Mouse (Mus musculus) macrophage (primary cell): ENCODE data around the gene Copz2. TPM values are rescaled to one million over a fixed set of nuclear protein-coding genes. Genes with fewer than 3 reads are reported as not detected.

ENCODE experiments used
- H3K27ac ChIP-seq: fragments of 350-480 bp; formaldehyde crosslinking; 2 replicates; pipeline ENCODE4 v1.9.0; 2021
- H3K36me3 ChIP-seq: fragments of 350-480 bp; formaldehyde crosslinking; 2 replicates; pipeline ENCODE4 v1.9.0; 2021; ENCODE audit errors: inconsistent target
- H3K4me3 ChIP-seq: fragments of 350-480 bp; formaldehyde crosslinking; 2 replicates; pipeline ENCODE4 v1.9.0; 2021; ENCODE audit errors: inconsistent target
- H3K79me2 ChIP-seq: fragments of 350-480 bp; formaldehyde crosslinking; 2 replicates; pipeline ENCODE4 v1.9.0; 2021; ENCODE audit errors: inconsistent target
- WGBS: methylation state at CpG from one replicate; pipeline ENCODE4 v1.1.7; 2026; ENCODE audit warnings: inconsistent platforms; ENCODE audit not compliant: missing documents; 5-methylcytosine and 5-hydroxymethylcytosine counted together
- polyA plus RNA-seq: library from polyadenylated mRNA; stranded (reverse); fragments of 250-400 nt; gene quantifications from 3 replicates; pipeline ENCODE4 v1.2.4, GENCODE M21; 2018; ENCODE audit warnings: inconsistent platforms

The Copz2 gene
- polyA plus RNA-seq, 1 experiment from 2014 or later, result 23.0 TPM

DNA sequence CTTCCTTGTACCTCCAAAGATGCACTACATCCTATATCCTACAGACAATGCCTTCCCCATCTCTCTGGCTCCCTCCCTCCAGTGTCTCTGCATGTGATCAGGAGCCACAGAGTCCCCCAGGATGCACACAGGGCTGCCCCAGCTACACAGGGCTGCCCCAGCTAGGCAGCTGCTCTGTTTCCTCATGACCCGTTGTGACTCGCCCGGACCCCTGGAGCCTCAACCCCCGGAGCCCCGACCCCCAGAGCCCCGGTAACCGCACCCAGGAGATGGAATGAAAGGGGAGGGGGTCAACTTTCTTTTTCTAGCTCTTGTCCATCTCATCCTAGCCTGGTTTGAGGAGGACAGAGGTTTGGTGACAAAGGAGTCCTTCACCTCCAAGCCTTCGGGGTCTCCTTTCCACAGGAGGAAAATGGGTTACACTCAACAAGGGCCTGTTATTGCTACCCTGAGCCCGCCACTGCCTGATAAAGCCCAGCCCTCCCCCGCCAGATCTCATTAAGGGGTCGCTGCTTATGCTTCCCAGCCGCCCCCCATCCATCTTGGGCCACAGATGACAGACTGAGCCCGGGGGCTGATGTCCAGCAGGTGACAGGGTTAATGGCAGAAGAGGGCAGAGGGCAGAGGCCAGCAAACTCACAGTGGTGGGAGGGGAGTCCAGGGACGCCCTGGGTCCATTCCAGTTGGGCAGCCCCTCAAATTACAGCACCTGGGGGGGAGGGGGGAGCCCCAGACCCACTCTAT lies 42.3 kb downstream of the Copz2 start:
- Histone ChIP-seq H3K36me3 (no peaks in the 10 kb centered on the region), H3K79me2 (no peaks in the 10 kb centered on the region), H3K27ac (no peak overlapping the region), H3K4me3 (no peak overlapping the region)
- WGBS, result 95% methylated on average over 14 of the region's 14 CpGs

DNA sequence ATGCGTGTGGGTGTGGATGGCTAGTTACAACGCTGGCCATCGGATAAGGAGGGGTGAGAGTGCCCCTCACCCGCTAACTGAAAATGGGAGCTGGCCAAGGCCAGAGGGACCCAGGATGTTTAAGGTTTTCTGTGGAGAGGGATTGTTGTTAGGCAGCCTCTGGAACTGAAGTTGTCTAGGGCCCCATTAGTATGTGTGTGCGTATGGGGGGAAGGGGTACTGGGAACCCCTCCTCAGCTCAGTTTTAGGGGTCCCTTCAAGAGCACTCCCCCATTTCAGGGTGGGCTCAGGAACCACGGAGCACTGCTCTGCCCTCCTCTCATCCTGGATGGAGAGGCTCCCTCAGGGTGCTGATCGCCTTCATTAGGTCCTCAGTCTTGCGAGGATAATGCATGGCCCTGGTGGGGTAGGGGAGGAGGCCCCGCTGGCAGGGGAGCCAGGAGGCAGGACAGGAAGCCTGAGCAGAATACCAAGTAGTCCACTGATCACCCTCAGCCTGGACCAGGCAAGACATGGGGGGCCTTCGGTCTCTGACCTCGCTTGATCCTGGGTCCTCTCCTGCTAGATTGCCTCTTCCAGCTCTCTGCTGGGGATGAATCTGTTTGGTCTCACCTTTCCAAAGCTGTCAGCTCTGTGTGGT lies 43.7 kb downstream of the Copz2 start:
- Histone ChIP-seq H3K79me2 (no peaks in the 10 kb centered on the region), H3K36me3 (no peaks in the 10 kb centered on the region), H3K27ac (no peak overlapping the region), H3K4me3 (no peak overlapping the region)
- WGBS, result 93% methylated on average over 11 of the region's 11 CpGs

DNA sequence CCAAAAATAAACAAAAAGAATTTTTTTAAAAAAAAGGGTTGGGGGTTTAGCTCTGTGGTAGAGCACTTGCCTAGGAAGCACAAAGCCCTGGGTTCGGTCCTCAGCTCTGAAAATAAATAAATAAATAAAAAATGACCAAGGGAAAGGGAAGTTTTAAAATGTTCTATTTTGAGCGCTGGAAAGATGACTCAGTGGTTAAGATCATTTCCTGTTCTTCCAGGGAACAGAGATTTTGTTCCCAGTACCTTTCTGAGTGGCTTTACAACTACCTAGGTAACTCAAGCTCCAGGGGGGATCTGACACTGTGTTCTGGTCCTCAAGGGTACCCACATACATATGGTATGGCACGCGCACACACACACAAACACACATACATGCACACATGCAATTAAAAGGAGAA lies 46.2 kb downstream of the Copz2 start:
- WGBS, result 50% methylated on average over 4 of the region's 4 CpGs
- Histone ChIP-seq H3K36me3 (no peaks in the 10 kb centered on the region), H3K27ac (peak overlapping the region; percentile 41), H3K4me3 (no peak overlapping the region), H3K79me2 (no peaks in the 10 kb centered on the region)

DNA sequence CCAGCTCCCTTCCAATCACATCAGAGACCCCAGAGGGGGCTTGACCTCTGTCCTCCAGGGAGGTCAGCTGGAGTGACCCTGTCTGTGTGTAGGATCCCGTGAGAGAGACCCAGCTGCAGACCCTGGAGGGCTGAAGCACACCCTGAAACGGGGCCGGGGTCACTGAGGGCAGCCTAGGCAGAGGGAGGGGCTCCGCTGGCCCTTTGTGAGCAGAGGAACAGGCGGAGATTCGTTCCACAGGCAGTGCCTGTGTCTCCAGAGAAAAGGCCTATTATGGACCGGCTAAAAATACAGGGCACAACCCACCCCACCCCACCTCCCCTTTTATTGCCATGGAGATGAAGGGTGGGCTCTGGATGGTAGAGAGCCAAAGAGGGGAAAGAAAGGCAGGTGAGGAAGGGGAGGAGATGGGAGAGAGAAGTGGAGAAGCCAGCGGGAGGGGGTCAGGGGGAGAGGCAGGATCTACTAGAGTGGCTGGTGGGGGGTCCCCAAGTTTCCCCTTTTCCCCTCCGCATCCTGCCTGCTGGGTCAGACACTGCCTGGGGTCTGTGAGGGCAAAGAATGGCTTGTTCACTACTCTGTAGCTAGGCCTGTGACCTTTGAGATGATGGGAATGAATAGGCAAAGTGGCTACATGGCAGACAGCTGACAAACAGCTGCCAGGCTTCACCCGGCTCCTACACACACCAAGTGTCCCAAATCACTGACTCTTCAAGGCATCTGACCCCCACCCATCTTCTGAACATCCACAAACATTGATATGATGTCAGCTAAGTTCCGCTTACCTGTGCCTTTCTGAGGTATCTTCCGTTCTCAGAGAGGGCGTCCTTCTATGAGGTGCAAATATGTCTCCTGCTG lies 50.0 kb downstream of the Copz2 start:
- Histone ChIP-seq H3K4me3 (no peak overlapping the region), H3K79me2 (no peaks in the 10 kb centered on the region), H3K27ac (no peak overlapping the region), H3K36me3 (no peaks in the 10 kb centered on the region)
- 93% methylated on average over 12 of the region's 13 CpGs for WGBS

DNA sequence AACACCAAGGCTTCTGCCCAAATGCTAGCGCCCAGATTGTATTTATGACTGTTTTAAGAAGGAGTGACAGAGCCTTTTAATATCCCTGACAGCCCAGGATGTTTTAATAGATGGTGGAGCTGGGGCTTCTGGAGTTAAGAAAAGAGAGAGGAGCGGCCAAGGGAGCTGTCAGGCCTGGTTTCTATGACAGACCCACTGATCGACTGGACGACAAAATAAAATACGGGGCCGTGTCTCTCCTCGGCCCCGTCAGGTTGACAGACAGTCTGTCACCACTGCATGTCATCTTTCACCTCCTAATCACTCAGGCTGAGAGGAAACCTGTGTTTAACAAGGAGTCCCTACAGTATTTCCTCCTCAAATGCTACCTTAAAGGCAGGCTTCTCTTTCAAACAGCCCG lies 51.7 kb downstream of the Copz2 start:
- Histone ChIP-seq H3K27ac (no peak overlapping the region), H3K79me2 (no peaks in the 10 kb centered on the region), H3K36me3 (no peaks in the 10 kb centered on the region), H3K4me3 (no peak overlapping the region)
- WGBS, result 97% methylated on average over 9 of the region's 9 CpGs

DNA sequence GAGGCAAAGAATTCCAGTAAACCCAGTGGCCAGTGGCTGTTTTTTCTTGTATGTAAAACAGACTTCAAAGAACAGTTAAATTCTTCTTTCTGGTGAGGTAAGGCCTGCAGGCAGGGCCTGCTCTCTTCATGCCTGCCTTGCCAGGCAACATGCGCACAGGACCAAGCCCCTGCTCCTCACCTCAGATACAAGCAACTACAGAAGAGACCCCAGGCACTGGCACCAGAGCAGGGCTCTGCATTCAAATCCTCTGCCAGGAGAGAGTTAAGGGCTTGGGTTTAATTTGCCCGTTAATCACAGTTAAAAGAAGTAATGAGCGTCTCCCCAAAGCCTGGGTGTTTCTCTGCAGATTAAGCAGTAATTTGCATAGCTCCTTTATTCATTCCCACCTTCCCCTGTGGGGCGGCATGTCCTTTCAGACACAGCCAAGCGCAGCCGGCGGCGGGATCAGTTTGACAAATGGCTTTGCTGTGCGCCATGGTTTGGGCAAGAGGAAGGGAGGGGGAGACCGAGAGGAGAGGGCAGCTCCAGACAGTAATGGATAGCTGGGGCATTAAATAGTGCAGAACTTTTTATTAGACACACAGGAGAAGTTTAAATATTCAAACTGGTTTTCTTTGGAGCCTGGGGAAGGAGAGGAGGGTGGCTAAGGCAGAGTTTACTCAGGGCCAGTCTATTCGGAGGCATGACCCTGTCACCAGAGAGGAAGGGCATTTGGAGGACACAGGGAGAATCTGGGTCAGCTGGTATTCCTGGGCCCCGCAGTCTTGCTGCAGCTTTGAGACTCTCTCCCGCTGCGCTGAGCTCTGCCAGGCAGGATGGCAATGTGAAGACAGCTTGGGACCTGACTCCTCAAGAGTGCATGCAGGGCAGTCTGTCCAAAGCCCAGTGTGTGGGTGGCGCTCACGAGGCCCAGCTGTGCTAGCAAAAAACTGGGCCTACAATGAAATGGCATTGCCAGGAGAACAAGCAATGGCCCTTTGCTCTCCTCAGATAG lies 53.3 kb downstream of the Copz2 start:
- Histone ChIP-seq H3K36me3 (no peaks in the 10 kb centered on the region), H3K27ac (no peak overlapping the region), H3K79me2 (no peaks in the 10 kb centered on the region), H3K4me3 (no peak overlapping the region)
- 88% methylated on average over 16 of the region's 16 CpGs for WGBS

DNA sequence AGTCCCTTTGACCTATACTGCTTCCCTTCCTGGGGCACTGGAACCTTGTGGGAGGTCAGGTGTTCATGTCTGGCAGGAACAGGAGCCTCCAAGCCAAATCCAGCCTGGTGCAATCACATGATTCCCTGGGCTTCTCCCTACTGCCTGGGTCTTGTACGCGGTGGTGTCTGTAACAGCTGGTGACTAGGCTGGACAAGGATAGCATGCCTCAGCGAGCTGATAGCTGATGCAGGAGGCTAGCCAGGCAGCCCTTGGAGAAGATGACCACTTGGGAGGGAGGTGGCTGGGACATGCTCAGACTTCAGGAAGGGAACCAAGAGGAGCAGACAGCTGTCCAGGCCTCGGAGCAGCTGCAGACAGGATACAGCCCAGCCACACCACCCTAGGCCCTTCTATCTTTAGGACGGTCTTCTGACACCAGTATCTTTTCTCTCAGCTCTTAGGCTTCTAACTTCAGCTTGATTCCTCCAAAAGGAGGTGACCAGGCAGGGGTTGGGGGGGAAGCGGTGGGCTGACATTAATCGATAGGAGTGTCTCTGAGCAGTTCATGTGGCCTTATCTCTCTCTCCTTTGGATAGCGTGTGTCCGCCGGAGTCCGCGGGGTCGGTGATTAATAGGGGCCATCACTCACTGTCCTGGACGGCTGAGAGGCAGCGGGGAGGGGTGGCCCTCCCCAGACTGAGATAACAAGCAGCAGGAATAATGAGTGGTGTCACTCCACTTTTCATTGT lies 56.9 kb downstream of the Copz2 start:
- WGBS, result 92% methylated on average over 15 of the region's 15 CpGs
- H3K36me3 ChIP-seq, result peaks cover 6% of the 10 kb centered on the region; the same call in 1 of the 2 replicates

DNA sequence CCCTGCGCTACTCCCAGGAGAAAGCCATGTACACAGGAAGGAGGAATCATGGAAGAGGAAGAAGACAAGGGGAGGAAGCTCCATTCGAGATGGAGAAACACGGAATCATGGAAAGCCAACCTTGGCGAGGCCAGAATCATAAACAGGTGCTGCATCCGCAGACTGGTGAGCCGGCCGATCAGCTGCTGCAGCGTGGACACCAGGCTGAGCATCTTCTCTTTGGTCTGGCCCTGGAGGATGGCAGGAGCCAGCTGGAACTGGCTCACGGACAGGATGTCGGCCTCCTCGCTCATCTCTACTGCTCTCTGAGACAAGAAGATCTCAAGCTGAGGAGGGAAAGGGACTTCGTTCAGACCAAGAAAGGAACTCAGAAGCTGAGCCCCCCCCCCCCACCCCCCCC lies 58.9 kb downstream of the Copz2 start:
- Histone ChIP-seq H3K79me2 (no peaks in the 10 kb centered on the region), H3K36me3 (peaks cover 6% of the 10 kb centered on the region; the same call in 1 of the 2 replicates), H3K27ac (no peak overlapping the region), H3K4me3 (no peak overlapping the region)
- 95% methylated on average over 11 of the region's 12 CpGs for WGBS

More for the DNA sequence above, 56.9 kb downstream of the Copz2 start:
- no peak overlapping the region for H3K4me3 ChIP-seq
- H3K27ac ChIP-seq, result no peak overlapping the region
- H3K79me2 ChIP-seq, result no peaks in the 10 kb centered on the region

DNA sequence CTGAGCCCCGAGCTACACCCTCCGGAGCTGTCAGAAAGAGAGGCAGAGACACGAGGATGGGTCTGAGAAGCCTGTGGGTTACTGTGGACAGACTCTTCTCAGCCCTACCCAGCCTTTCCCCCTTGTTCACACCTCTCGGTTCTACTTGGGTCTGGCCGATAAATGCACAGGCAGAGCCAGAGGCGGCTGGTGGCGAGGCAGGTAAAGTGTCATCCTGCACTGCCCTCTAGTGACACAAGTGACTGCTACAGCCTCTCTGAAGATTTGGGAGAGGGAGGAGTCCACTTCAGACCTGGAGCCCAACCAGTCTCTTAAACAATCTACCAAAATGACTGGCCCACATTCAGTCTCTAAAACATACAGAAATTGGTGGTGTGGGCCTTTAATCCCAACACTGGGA lies 60.3 kb downstream of the Copz2 start:
- no peaks in the 10 kb centered on the region for H3K79me2 ChIP-seq
- H3K27ac ChIP-seq, result no peak overlapping the region
- peaks cover 6% of the 10 kb centered on the region; the same call in 1 of the 2 replicates for H3K36me3 ChIP-seq
- no peak overlapping the region for H3K4me3 ChIP-seq
- 44% methylated on average over 7 of the region's 7 CpGs for WGBS

Other genes starting within 250 kb of the Copz2 start
- 14.2 to 28.6 TPM (median 20.6 TPM) in 3 replicates for gene Snx11, start 72.3 kb upstream of the Copz2 start, polyA plus RNA-seq
- gene Cbx1, start 60.7 kb upstream of the Copz2 start, polyA plus RNA-seq, result 40.5 to 73.7 TPM (median 45.0 TPM) in 3 replicates
- gene Nfe2l1, start 19.9 kb upstream of the Copz2 start, polyA plus RNA-seq, result 85.5 to 118 TPM (median 95.5 TPM) in 3 replicates
- gene Cdk5rap3, start 66.6 kb downstream of the Copz2 start, polyA plus RNA-seq, result 15.0 to 17.0 TPM (median 16.0 TPM) in 3 replicates
- gene Prr15l, start 78.2 kb downstream of the Copz2 start, polyA plus RNA-seq, result 0.19 TPM in 1 of 3 replicates, not detected in the others
- 15.4 to 17.0 TPM (median 15.6 TPM) in 3 replicates for gene Pnpo, start 94.1 kb downstream of the Copz2 start, polyA plus RNA-seq
- 10.9 to 20.7 TPM (median 12.1 TPM) in 3 replicates for gene Sp2, start 133.1 kb downstream of the Copz2 start, polyA plus RNA-seq
- gene Sp6, start 163.5 kb downstream of the Copz2 start, polyA plus RNA-seq, result 0.09 TPM in 1 of 3 replicates, not detected in the others
- 0.57 to 3.6 TPM (median 1.3 TPM) in 3 replicates for gene Scrn2, start 180.1 kb downstream of the Copz2 start, polyA plus RNA-seq
- 0.17 TPM in 1 of 3 replicates, not detected in the others for gene Lrrc46, start 191.5 kb downstream of the Copz2 start, polyA plus RNA-seq
- 25.6 to 38.5 TPM (median 31.8 TPM) in 3 replicates for gene Mrpl10, start 191.7 kb downstream of the Copz2 start, polyA plus RNA-seq
- gene Osbpl7, start 200.8 kb downstream of the Copz2 start, polyA plus RNA-seq, result 6.4 to 9.7 TPM (median 9.5 TPM) in 3 replicates